Mouse (Mus musculus) erythroblast, adult 5-6 weeks (primary cell): ENCODE results near the gene Tmem14c. TPM values are rescaled to one million over a fixed set of nuclear protein-coding genes. Genes with fewer than 3 reads are reported as not detected.
A peak's percentile ranks its signal among the peaks of the same experiment; 100 is the strongest.

Experiments
- ATAC-seq: replicated peaks from 2 replicates; pipeline ENCODE4 v1.8.0; 2016; ENCODE audit warnings: moderate number of reproducible peaks, mild to moderate bottlenecking, moderate TSS enrichment, inconsistent platforms; ENCODE audit not compliant: poor library complexity, low FRiP score, severe bottlenecking
- total RNA-seq, 2 experiments: library from RNA; stranded (forward) in 1 of 2; stranded (reverse) in 1 of 2; fragments of 150-400 nt in 1 of 2; fragments of 200-764, 138-1000 nt in 1 of 2; gene quantifications; 2 replicates each; pipeline versions ENCODE4 v1.2.3 to v1.2.4; 2015 to 2017; ENCODE audit warnings: low replicate concordance in 2 of 2

Tmem14c gene
- total RNA-seq, 2 experiments from 2014 or later, result 145 to 156 TPM

DNA sequence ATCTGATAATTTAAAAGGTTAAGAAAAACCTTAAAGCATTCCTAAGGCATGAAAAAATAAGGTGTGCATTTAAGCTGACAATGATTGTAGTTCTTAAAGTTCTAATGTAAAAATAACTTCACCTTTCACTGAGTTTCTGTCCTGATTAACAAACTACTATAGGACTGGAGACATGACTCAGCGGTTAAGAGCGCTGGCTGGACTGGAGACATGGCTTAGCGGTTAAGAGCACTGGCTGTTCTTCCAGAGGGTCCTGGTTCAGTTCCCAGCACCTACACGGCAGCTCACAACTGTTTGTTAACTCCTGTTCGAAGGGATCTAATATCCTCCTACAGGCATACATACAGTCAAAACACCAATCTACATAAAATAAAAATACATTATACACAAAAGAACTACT lies 14.1 kb upstream of the Tmem14c start:
- ATAC-seq, result no peak

DNA sequence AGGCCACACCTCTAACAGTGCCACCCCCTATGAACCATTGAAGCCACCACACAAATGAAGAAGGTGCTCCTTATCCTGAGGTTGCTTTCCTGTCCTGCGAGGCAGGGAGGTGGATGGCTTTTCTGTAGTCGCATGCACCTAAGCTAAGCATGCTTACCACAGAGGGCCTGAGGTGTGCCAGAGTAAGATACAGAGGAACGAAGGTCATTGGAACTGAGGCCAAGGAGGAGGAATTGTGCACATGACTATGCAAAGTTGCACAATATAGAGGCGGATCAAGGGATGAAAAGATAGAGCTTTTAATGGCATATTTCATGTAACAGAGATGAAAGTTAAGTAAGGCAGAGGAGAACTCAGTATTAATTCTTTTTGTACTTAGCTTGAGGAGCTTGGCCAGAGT lies 9.8 kb upstream of the Tmem14c start:
- ATAC-seq, result no peak

DNA sequence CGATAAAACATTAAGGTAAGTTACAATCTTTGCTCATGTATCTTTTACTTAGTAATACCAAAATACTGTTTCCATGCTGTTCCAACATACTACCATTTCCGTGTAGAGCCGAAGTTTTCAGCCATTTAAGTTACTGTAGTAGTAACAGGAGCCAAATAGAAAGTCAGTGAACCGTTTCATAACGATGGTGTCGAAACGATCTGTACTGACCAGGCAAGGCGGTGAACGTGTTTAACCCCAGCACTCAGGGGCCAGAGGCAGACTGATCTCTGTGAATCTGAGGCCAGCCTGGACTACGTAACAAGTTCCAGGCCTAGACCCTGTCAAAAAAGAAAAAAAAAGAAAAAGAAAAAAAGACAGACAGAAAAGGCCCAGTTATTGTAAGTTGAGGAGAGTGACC lies 7.8 kb upstream of the Tmem14c start:
- no peak for ATAC-seq

GRCm38 (mm10) chr13:41008946-41009345 lies 7.1 kb upstream of the Tmem14c start:
- ATAC-seq, result no peak

GRCm38 (mm10) chr13:41016797-41017405 lies 809 bp downstream of the Tmem14c start:
- ATAC-seq, result 0 out of 2 replicates have a peak, but pooled peaks have one; percentile 11

DNA sequence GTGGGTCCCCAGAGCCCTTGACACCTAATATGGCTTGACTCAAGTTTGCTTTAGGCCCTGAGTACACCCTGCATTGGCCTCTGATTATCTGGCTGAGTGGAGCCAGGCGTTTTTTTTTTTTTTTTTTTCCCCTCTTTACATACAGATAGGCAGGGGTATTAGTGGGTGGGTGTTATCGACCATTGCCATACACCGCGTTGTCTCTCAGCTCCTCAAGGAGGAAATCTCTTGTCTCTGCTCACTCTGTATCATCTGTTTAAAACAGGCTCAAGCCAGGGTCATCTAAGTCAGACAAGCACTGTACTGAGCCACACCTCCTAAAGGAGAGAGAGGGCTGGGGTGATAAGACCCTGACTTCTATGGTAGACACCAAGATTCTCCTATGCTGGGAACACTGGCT lies 1.7 kb downstream of the Tmem14c start:
- peak; percentile 48 for ATAC-seq

GRCm38 (mm10) chr13:41018236-41018635 lies 2.1 kb downstream of the Tmem14c start:
- no peak for ATAC-seq

GRCm38 (mm10) chr13:41018756-41019591 lies 2.9 kb downstream of the Tmem14c start:
- peak; percentile 44 for ATAC-seq

DNA sequence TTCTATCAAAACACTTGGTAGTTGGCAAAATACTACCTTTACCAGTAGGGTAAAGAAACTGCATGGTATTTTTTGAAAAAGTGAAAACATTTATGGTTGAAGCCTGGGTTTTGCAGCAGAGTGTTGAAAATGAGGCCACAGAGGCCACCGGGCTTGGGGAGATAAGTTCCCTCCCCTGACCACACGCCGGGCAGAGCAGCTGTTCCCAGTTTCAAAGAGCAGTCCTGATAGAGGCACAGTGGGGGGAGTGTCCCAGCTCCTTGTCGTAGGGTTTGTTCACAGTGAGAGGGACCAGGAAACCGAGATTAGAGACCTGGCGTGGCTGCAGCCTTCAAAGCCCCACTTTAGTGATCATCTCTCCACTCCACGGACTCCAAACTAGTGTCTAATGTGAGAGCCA lies 4.4 kb downstream of the Tmem14c start:
- no peak for ATAC-seq

DNA sequence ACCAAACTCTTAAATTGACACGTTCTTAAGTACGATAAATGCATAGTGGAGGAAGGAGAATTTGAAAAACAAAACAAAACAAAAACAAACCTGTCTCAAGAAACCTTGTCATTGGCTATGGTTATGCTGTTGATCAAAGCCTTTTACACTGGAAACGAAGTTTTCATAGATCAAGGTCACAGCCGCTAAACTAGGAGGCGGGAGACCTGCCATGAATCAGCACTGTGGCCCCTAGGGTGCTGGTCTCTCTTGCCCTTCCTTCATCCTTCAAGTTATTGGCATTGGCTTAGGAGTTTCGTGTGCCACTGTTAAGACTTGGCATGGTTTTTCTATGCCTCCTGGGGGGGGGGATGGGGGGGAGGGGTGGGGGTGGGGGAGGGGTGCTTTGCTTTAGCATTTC lies 5.5 kb downstream of the Tmem14c start:
- ATAC-seq, result no peak

- no peak for ATAC-seq
Measured at GRCm38 (mm10) chr13:41022099-41022498, 6.0 kb downstream of the Tmem14c start.

- ATAC-seq, result 0 out of 2 replicates have a peak, but pooled peaks have one; percentile 45
Measured at GRCm38 (mm10) chr13:41030098-41030497, 14.0 kb downstream of the Tmem14c start.

- no peak for ATAC-seq
Measured at GRCm38 (mm10) chr13:41042511-41042910, 26.4 kb downstream of the Tmem14c start.

GRCm38 (mm10) chr13:41045901-41046300 lies 29.8 kb downstream of the Tmem14c start:
- ATAC-seq, result no peak

- no peak for ATAC-seq
Measured at GRCm38 (mm10) chr13:41047280-41047679, 31.2 kb downstream of the Tmem14c start.

GRCm38 (mm10) chr13:41051965-41052364 lies 35.9 kb downstream of the Tmem14c start:
- ATAC-seq, result no peak

- ATAC-seq, result no peak
Measured at GRCm38 (mm10) chr13:41067618-41068017, 51.5 kb downstream of the Tmem14c start.

DNA sequence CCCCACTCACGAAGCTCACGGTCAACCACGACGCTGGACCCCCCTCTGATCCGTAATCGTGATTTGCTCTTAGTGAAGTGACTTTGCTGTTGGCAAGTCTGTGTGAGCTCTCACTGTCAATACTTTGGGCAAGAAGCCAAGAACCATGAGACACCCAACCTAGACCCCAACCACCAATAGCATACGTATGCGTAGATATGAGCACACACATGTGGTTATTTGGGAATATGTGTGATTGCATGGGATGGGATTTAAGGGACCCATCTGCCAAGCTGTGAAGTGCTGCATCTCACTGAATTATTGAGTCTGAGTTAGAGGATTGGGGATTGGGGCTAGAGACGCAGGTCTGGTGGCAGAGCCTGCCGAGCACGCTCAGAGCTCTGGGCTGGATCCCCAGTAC lies 55.5 kb downstream of the Tmem14c start:
- ATAC-seq, result no peak
